In genomic region chr10:10557570-10558336, GRCm38 (mm10) we compare ENCODE assay signal across 8 mouse cellular contexts. TPM values are rescaled to one million over a fixed set of nuclear protein-coding genes. Genes with fewer than 3 reads are reported as not detected.
DNase-seq lines count a peak whose midpoint lies in the region; ATAC-seq and TF ChIP-seq lines count a peak whose summit lies in the region.

Gene Rab32, minus strand, starts transcription at chr10:10558265.

- 0 out of 2 replicates have a peak, but pooled peaks cover 5% of the 10 kb centered on the region for H3K4me1 ChIP-seq in forebrain, embryonic 13.5 days
- H3K4me1 ChIP-seq in heart, postnatal 0 days (ENCODE audit: control insufficient read depth, insufficient read depth) = peaks cover 8% of the 10 kb centered on the region; the same call in 1 of the 2 replicates
- H3K4me1 ChIP-seq in liver, embryonic 14.5 days (replicated peaks; ENCODE audit: control insufficient read depth in 2 of 2, insufficient read depth in 2 of 2, low read length in 1 of 2) = no peaks in the 10 kb centered on the region
- H3K4me1 ChIP-seq in stomach, embryonic 15.5 days = peaks cover 7% of the 10 kb centered on the region; the same call in 1 of the 2 replicates

- TF ChIP-seq CTCF in heart, postnatal 0 days (IDR thresholded peaks at IDR 0.05; ENCODE audit: low read depth) = peak; percentile 99
- TF ChIP-seq CTCF in liver, embryonic 14.5 days (IDR thresholded peaks at IDR 0.05; ENCODE audit: low read depth) = peak; percentile 97

- no peak for TF ChIP-seq EP300 in heart, postnatal 0 days (IDR thresholded peaks at IDR 0.05; ENCODE audit: low read depth)
- no peak for TF ChIP-seq EP300 in liver, embryonic 14.5 days (IDR thresholded peaks at IDR 0.05; ENCODE audit: low read depth)

- peak; percentile 71 to 73 for DNase-seq in CD8-positive naive resting alpha-beta T cell, adult 2 months (ENCODE audit: low read depth in 2 of 2, low spot score in 2 of 2)
- peak; percentile 85 for DNase-seq in heart, postnatal 0 days (ENCODE audit: low spot score)
- DNase-seq in kidney, postnatal 36 days = peak; percentile 92 to 98
- peak; percentile 45 to 65 (median 59) for DNase-seq in liver, embryonic 14.5 days (ENCODE audit: low read depth in 3 of 3, low spot score in 3 of 3)
- DNase-seq in neural tube, embryonic 10.5 days (ENCODE audit: extremely low spot score, low spot score) = peak; percentile 96

- ATAC-seq in cerebellum, adult (ENCODE audit: insufficient number of reproducible peaks, low FRiP score, low TSS enrichment) = peak; percentile 99
- ATAC-seq in forebrain, embryonic 13.5 days = peak; percentile 97
- peak; percentile 96 for ATAC-seq in heart, postnatal 0 days (ENCODE audit: insufficient read depth, low read depth)
- ATAC-seq in liver, embryonic 14.5 days (ENCODE audit: insufficient read depth) = peak; percentile 88
- peak; percentile 96 for ATAC-seq in stomach, embryonic 15.5 days (ENCODE audit: insufficient read depth, low FRiP score, low read depth)

- H3K9me3 ChIP-seq in forebrain, embryonic 13.5 days (replicated peaks) = no peaks in the 10 kb centered on the region
- no peaks in the 10 kb centered on the region for H3K9me3 ChIP-seq in heart, postnatal 0 days (replicated peaks; ENCODE audit: control insufficient read depth, low read length)
- H3K9me3 ChIP-seq in liver, embryonic 14.5 days (ENCODE audit: control insufficient read depth, low read length) = no peaks in the 10 kb centered on the region
- no peaks in the 10 kb centered on the region for H3K9me3 ChIP-seq in stomach, embryonic 15.5 days

- H3K27me3 ChIP-seq in forebrain, embryonic 13.5 days = no peaks in the 10 kb centered on the region
- no peaks in the 10 kb centered on the region for H3K27me3 ChIP-seq in heart, postnatal 0 days (ENCODE audit: control insufficient read depth, insufficient read depth, low read length)
- H3K27me3 ChIP-seq in liver, embryonic 14.5 days (ENCODE audit: control insufficient read depth, insufficient read depth, low read length) = no peaks in the 10 kb centered on the region
- H3K27me3 ChIP-seq in stomach, embryonic 15.5 days (replicated peaks) = no peaks in the 10 kb centered on the region

- H3K9ac ChIP-seq in forebrain, embryonic 13.5 days = peak within 1 kb of the TSS; percentile 68
- H3K9ac ChIP-seq in heart, postnatal 0 days (replicated peaks; ENCODE audit: low read depth, low read length) = peak within 1 kb of the TSS; percentile 59
- H3K9ac ChIP-seq in liver, embryonic 14.5 days (replicated peaks) = peak within 1 kb of the TSS; percentile 52
- H3K9ac ChIP-seq in stomach, embryonic 15.5 days = peak within 1 kb of the TSS; percentile 33

- H3K27ac ChIP-seq in forebrain, embryonic 13.5 days = no peak within 1 kb of the TSS
- H3K27ac ChIP-seq in heart, postnatal 0 days (ENCODE audit: low read depth) = peak within 1 kb of the TSS; percentile 6; the same call in 1 of the 2 replicates
- H3K27ac ChIP-seq in liver, embryonic 14.5 days = no peak within 1 kb of the TSS
- peak within 1 kb of the TSS; percentile 68 for H3K27ac ChIP-seq in stomach, embryonic 15.5 days

- WGBS in forebrain, embryonic 13.5 days = under 1% methylated on average over 51 of the region's 51 CpGs
- 0% methylated on average over 51 of the region's 51 CpGs for WGBS in heart, postnatal 0 days
- WGBS in liver, embryonic 14.5 days (ENCODE audit: insufficient replicate concordance) = under 1% methylated on average over 51 of the region's 51 CpGs
- WGBS in stomach, embryonic 15.5 days = under 1% methylated on average over 51 of the region's 51 CpGs

- peak within 1 kb of the TSS; percentile 65 for H3K4me3 ChIP-seq in forebrain, embryonic 13.5 days
- peak within 1 kb of the TSS; percentile 70 for H3K4me3 ChIP-seq in heart, postnatal 0 days (ENCODE audit: low read depth, low read length)
- peak within 1 kb of the TSS; percentile 49 to 53 for H3K4me3 ChIP-seq in liver, embryonic 14.5 days (ENCODE audit: insufficient read depth in 1 of 2, low read depth in 2 of 2, low read length in 2 of 2)
- peak within 1 kb of the TSS; percentile 66 for H3K4me3 ChIP-seq in stomach, embryonic 15.5 days (replicated peaks)

- H3K36me3 ChIP-seq in forebrain, embryonic 13.5 days (ENCODE audit: poor library complexity, severe bottlenecking) = no peaks in the 10 kb centered on the region
- no peaks in the 10 kb centered on the region for H3K36me3 ChIP-seq in heart, postnatal 0 days (replicated peaks; ENCODE audit: control insufficient read depth, insufficient read depth, low read length)
- H3K36me3 ChIP-seq in liver, embryonic 14.5 days (replicated peaks; ENCODE audit: control insufficient read depth, insufficient read depth, low read depth) = no peaks in the 10 kb centered on the region
- no peaks in the 10 kb centered on the region for H3K36me3 ChIP-seq in stomach, embryonic 15.5 days

- peak within 1 kb of the TSS; percentile 97 for H3K4me2 ChIP-seq in forebrain, embryonic 13.5 days
- peak within 1 kb of the TSS; percentile 97 for H3K4me2 ChIP-seq in heart, postnatal 0 days (ENCODE audit: low read depth, low read length)
- H3K4me2 ChIP-seq in liver, embryonic 14.5 days (ENCODE audit: low read depth) = peak within 1 kb of the TSS; percentile 48
- H3K4me2 ChIP-seq in stomach, embryonic 15.5 days = peak within 1 kb of the TSS; percentile 78

RNA-seq across cellular contexts. Expression of gene Rab32, which starts in this region (rescaled TPM):
- 3.7 and 4.7 TPM in 2 replicates for polyA plus RNA-seq in forebrain, embryonic 13.5 days (2015; fragmentation: Nextera tagmentation; extraction: Ambion mirVana)
- total RNA-seq in heart, postnatal 0 days (2014; rRNA removed; ENCODE audit: low replicate concordance) = 3.9 and 4.6 TPM in 2 replicates
- 4.0 and 5.1 TPM in 2 replicates for polyA plus RNA-seq in heart, postnatal 0 days (2015; fragmentation: Nextera tagmentation; extraction: Ambion mirVana)
- polyA plus RNA-seq in liver, embryonic 14.5 days (2012; rRNA removed) = 6.0 and 8.4 TPM in 2 replicates
- polyA plus RNA-seq in liver, embryonic 14.5 days (2014; fragmentation: Nextera tagmentation; extraction: Ambion mirVana) = 18.6 and 20.1 TPM in 2 replicates
- 26.4 TPM in 2 replicates for polyA plus RNA-seq in stomach, embryonic 15.5 days (2015; fragmentation: Nextera tagmentation; extraction: Ambion mirVana)

Comparison
In these comparisons a context has a peak if more than half of its experiments do, and no peak if none do; other contexts are left out.
1. H3K27ac ChIP-seq: peak in heart, postnatal 0 days (single experiment) and stomach, embryonic 15.5 days (single experiment); none in forebrain, embryonic 13.5 days (single experiment) and liver, embryonic 14.5 days (single experiment).
2. Peak in every context shown above with its lines, with median percentiles within 50 percentile points of each other: DNase-seq, ATAC-seq, H3K4me2 ChIP-seq, H3K4me3 ChIP-seq and H3K9ac ChIP-seq.